Mouse (Mus musculus) embryo, embryonic 11 days (tissue): ENCODE results near the gene Cep170.

Source experiments
- DNase-seq: peaks from one replicate; pipeline ENCODE4 v3.0.0-alpha.2; 2015

Gene Cep170

GRCm38 (mm10) chr1:176824611-176825010 lies 10.7 kb upstream of the Cep170 start:
- DNase-seq = no peak

- DNase-seq = no peak
These were observed 10.0 kb upstream of the Cep170 start for GRCm38 (mm10) chr1:176823889-176824288.

DNA sequence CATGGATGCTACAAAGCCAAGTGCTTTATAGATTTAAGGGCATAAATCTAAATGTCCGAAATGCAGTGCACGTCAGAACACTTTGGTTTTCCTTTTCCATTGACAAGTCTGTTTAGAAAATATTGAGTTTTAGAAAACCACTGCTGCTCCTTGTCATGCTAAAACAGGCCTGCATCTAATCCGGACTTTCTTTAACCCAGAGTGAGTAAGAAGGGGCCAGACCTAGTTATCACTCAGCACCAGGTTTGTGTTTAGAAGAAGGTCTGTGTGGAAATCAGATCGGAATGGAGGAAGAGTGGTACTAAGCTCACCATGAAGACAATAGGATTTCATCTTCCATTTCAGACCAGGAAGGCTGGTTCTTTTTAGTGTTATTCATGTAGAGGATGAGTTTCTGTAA lies 9.1 kb upstream of the Cep170 start:
- no peak for DNase-seq

DNA sequence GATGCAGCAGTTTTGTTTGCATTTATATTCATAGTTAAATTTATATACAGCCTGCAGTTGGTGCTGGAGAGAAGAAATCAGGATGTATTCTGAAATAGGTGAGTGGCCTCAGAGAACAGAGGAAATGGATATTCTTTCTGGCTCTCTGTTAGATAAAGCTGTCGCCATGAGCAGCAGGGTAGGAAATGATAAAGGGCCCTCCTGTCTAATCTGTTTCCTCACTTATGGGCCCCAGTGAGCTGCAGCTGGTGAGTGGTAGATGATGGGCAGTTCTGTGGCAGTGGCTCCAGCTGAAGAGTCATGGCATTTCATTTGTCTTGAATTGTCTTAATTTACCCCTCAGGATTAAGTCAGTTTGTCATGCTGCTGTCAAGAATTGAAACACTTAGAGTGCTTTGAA lies 8.1 kb upstream of the Cep170 start:
- DNase-seq = no peak

- no peak for DNase-seq
These were observed 4.9 kb upstream of the Cep170 start for GRCm38 (mm10) chr1:176818763-176819162.

- DNase-seq = no peak
These were observed 4.3 kb upstream of the Cep170 start for GRCm38 (mm10) chr1:176818147-176818546.

GRCm38 (mm10) chr1:176816728-176817127 lies 2.9 kb upstream of the Cep170 start:
- DNase-seq = no peak

- DNase-seq = peak; percentile 97
These were observed 760 bp upstream of the Cep170 start, which contains the start of gene Sdccag8 for GRCm38 (mm10) chr1:176814591-176815062. Gene Sdccag8 (plus strand): TSS chr1:176814660.

DNA sequence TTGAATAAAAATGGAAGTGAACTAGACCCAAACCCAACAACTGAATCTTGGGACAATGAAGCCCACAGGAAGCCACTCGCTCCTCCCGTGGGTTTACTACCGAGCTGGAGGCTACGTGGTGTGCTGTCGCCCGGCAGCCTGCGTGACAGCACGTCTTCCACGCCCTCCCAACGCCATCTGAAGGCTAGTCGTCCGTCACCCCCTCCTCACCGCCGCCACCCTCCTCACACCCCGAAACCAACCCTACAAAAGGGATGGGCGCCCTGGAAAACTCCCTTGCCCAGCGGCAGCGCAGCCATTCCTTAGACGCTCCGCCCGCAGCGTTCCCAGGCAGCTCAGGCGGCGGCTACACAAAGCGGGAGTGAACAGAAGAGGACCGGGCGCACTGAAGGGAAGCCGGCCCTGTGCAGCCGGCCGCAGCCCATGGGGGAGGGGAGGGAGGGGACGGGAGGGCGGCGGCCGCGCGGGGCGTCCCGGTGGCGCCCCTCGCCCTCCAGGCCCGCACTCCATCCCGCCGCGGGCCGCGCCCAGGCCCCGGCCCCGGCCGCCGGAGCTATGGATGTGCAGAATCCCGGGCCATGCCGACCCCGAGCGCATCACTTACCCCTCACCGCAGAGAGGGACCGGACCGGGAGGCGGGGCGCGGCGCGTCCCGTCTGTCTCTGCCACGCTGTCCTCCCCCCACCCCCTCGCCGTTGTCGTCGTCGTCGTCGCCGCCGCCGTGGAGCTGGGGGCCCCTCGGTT lies 403 bp downstream of the Cep170 start:
- peak; percentile 85 for DNase-seq

- DNase-seq = peak; percentile 13
These were observed 1.2 kb downstream of the Cep170 start for GRCm38 (mm10) chr1:176812491-176813291.

GRCm38 (mm10) chr1:176811892-176812291 lies 2.0 kb downstream of the Cep170 start:
- no peak for DNase-seq

- no peak for DNase-seq
These were observed 3.7 kb downstream of the Cep170 start for GRCm38 (mm10) chr1:176810161-176810560.

DNA sequence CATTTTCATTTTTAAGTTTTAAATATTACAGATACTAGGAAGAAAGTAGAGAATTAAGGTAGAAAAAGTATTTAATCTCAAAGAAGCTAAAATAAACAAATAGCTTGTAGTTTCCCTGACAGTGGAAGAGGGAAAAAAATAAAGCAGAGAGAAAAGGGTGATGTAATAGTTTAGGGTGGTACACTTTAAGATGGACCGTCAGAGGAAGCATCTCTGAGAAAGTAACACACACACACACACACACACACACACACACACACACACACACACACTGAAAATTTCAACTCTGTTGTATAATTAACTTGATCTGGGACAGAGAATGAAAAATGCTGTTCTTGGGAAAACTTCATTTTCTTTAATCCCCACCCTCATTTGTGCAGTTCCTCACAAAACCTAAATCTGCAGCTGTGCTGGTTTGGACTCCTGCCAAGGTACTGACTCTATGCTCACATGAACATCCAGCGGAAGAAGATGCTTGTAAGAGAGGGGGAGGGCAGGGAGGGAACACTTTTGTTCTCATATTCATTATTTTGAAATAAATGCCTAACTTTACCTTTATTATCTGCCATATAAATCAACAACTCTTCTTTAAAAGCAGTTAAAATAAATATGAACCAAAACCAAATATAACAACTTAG lies 13.0 kb downstream of the Cep170 start:
- peak; percentile 55 for DNase-seq

GRCm38 (mm10) chr1:176798673-176799072 lies 15.2 kb downstream of the Cep170 start:
- DNase-seq = no peak

DNA sequence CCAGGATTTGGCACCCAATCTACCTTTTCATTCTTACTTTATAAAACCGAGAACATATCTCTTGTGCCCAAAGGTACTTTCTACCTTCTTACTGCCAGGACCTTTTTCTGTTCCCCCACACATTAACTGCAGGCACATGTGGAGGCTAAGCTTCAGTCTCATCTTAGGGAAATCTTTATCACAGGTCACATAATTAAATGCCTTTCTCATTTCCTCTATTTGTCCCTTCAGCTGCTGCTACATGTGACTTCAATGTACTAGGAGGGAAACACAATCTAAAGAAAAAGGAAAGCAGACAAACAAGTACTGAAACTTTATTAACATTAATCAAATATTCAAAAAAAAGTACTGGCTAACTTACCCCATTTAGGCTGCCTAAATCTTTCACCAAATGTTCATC lies 21.7 kb downstream of the Cep170 start:
- no peak for DNase-seq

GRCm38 (mm10) chr1:176789326-176789725 lies 24.5 kb downstream of the Cep170 start:
- no peak for DNase-seq

- no peak for DNase-seq
These were observed 39.3 kb downstream of the Cep170 start for GRCm38 (mm10) chr1:176774533-176774932.

DNA sequence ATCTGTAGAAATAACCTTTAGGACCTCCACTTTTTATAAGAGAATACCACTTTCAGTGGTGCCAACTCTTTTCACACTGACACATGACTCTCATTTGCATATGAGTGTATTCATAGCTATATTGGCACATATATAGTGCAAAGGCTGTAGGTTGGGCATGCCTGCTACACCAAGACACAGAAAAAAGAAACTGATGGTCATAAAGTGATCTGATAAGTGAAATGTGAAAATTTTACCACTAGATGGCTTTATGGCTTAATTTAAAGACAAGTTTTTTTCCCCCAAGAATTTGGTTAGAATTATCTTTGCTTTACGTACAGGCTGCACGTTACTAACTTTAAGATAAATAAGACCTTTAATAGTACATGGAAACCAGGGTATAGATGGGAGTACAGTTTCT lies 51.6 kb downstream of the Cep170 start:
- no peak for DNase-seq

DNA sequence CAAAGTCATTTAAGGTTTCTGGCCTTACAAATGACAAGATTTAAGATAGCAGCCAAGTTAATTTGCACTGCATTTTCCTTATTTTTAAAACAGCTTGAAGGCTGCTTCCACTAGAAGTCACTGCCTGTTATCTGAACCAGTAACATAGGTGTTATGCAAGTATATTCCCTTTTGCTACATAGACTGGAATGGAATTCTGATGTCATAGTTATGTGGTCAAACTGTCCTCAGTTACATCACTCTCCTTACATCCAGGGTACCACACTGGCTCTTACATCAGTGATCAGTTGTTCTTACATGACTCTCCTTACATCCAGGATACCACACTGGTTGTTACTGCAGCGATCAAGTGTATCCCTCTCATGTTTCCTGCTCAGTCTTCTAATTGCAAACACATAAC lies 53.2 kb downstream of the Cep170 start:
- DNase-seq = no peak

- DNase-seq = no peak
These were observed 58.3 kb downstream of the Cep170 start for GRCm38 (mm10) chr1:176755586-176755985.

- DNase-seq = peak; percentile 15
These were observed 59.8 kb downstream of the Cep170 start for GRCm38 (mm10) chr1:176753861-176754718.

GRCm38 (mm10) chr1:176749708-176750107 lies 64.2 kb downstream of the Cep170 start:
- DNase-seq = no peak

DNA sequence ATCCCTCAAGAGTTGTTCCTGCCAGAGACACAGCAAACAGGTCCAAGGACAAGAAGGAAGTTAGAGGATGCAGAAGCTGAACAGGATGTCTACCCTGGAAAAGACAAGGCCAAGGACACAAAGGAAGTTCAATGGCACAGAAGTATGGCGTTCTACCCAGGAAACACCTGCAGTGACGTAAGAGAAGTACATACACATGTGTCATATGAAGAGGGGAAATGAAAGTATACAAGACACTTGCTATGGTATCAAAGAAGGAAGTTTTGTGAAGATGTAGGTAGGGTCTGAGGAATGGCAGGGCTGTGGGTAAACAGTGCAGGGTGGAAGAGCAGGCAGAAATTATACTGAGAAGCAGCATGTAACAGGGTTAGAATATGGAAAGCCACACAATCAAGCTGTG lies 81.0 kb downstream of the Cep170 start:
- no peak for DNase-seq
